Mouse (Mus musculus) liver, embryonic 14.5 days (tissue): Measurements from ENCODE around the gene Tsc22d1. TPM values are rescaled to one million over a fixed set of nuclear protein-coding genes. Genes with fewer than 3 reads are reported as not detected.

Source experiments
- ATAC-seq: fragments of 200-750 bp; cut with Nextera tagmentation; 2 replicates; pipeline ENCODE4 v1.8.0; 2017; ENCODE audit warnings: moderate number of reproducible peaks, mild to moderate bottlenecking, moderate library complexity; ENCODE audit not compliant: insufficient read depth
- DNase-seq, 3 experiments: peaks; one replicate each; pipeline ENCODE4 v3.0.0-alpha.2; 2012 to 2013; ENCODE audit warnings: low read depth in 3 of 3, low spot score in 3 of 3
- H3K27ac ChIP-seq: fragments of 300-500 bp; sonication (generic); 2 replicates; pipeline ENCODE4 v1.5.1; 2014; ENCODE audit warnings: moderate library complexity, mild to moderate bottlenecking, control low read depth, inconsistent platforms
- H3K27me3 ChIP-seq: fragments of 300-500 bp; sonication (generic); 2 replicates; pipeline ENCODE4 v1.6.1; 2014; ENCODE audit warnings: mild to moderate bottlenecking, low read length, moderate library complexity; ENCODE audit not compliant: control insufficient read depth, insufficient read depth
- H3K36me3 ChIP-seq: fragments of 300-500 bp; sonication (generic); replicated peaks from 2 replicates; pipeline ENCODE4 v1.6.1; 2014; ENCODE audit warnings: low read depth; ENCODE audit not compliant: control insufficient read depth, insufficient read depth
- H3K4me1 ChIP-seq, 2 experiments: fragments of 200-500 bp in 1 of 2; fragments of 300-500 bp in 1 of 2; sonication (generic) in 1 of 2; replicated peaks; 2 replicates each; pipeline ENCODE4 v1.6.1; 2012 to 2014; ENCODE audit warnings: antibody characterized with exemption in 1 of 2, inconsistent platforms in 1 of 2, low read length in 1 of 2; ENCODE audit not compliant: control insufficient read depth in 2 of 2, insufficient read depth in 2 of 2
- H3K4me2 ChIP-seq: fragments of 300-500 bp; sonication (generic); 2 replicates; pipeline ENCODE4 v1.6.1; 2014; ENCODE audit warnings: low read depth, mild to moderate bottlenecking, control low read depth, moderate library complexity
- H3K4me3 ChIP-seq, 2 experiments: fragments of 200-500 bp in 1 of 2; fragments of 300-500 bp in 1 of 2; sonication (generic) in 1 of 2; 2 replicates each; pipeline ENCODE4 v1.5.1; 2012 to 2014; ENCODE audit warnings: low read depth in 2 of 2, low read length in 2 of 2, mild to moderate bottlenecking in 2 of 2, control low read depth in 1 of 2, inconsistent platforms in 1 of 2, moderate library complexity in 1 of 2; ENCODE audit not compliant: insufficient read depth in 1 of 2
- H3K9ac ChIP-seq: fragments of 300-500 bp; sonication (generic); replicated peaks from 2 replicates; pipeline ENCODE4 v1.6.1; 2014; ENCODE audit warnings: mild to moderate bottlenecking, control low read depth, moderate library complexity
- H3K9me3 ChIP-seq: fragments of 300-500 bp; sonication (generic); 2 replicates; pipeline ENCODE4 v1.6.1; 2016; ENCODE audit warnings: low read length, mixed read lengths; ENCODE audit not compliant: control insufficient read depth
- CTCF ChIP-seq: IDR thresholded peaks from 2 replicates; pipeline ENCODE4 v1.5.1; 2016; ENCODE audit warnings: antibody characterized with exemption, low read depth, control low read depth
- EP300 ChIP-seq: IDR thresholded peaks from 2 replicates; pipeline ENCODE4 v1.6.1; 2016; ENCODE audit warnings: antibody characterized with exemption, low read depth
- WGBS: fragments of 180-500 bp; shearing (Covaris S2); extraction: QIAGEN DNeasy Blood & Tissue Kit; methylation state at CpG from one replicate; pipeline ENCODE4 v1.1.7; 2014; ENCODE audit not compliant: insufficient replicate concordance; 5-methylcytosine and 5-hydroxymethylcytosine counted together
- polyA plus RNA-seq, 2 experiments: library from polyadenylated mRNA; depleted of rRNA in 1 of 2; stranded (reverse) in 1 of 2; unstranded in 1 of 2; fragments of >200 nt; fragmentation: Nextera tagmentation in 1 of 2; extraction: Ambion mirVana in 1 of 2; gene quantifications; 2 replicates each; pipeline versions ENCODE4 v1.2.1 to v1.2.3; 2012 to 2014

Tsc22d1 gene
- polyA plus RNA-seq, 2 experiments, result 61.3 to 115 TPM

DNA sequence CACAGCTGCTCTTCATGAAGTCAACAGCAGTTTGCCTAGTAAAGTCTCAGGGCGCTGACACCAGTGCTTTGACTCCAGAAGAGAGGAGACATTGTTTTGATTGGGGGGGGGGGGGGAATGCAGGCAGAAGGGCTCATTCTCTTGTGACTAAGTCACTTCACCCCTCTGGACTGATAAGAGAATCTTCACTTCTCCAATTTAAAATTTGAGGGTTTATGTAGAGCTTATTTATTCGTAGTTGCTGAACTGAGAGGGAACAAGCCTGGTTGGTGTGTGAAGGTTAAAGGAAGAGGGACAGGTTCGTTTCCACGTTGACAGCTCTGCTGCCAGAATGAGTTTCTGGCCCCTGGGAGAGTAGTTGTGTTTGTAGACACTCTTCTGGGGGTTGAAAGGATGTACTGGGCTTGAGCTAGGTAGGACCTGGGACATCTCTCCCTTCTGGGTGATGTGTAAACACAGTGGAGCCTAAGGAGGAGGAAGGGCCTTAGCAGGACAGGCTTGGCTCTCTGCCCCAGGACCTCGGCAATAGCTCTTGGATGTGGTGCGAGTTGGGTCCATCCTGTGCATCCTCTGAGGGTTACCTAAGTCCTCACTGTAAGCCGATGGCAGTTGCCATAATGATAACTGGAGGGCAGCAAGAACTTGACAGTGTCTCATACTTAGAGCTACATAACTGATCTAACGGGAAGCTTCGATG is 93.2 kb downstream of the Tsc22d1 start:
- TF ChIP-seq CTCF (no peak), EP300 (no peak)
- ATAC-seq (no peak), DNase-seq (no peak)
- Histone ChIP-seq H3K4me3 (no peak overlapping the region), H3K4me1 (peaks cover 10 to 11% of the 10 kb centered on the region in 2 experiments; a peak in 3 of 4 replicates), H3K9me3 (no peaks in the 10 kb centered on the region), H3K4me2 (peak overlapping the region; percentile 84; the same call in 1 of the 2 replicates), H3K9ac (no peak overlapping the region), H3K27me3 (no peaks in the 10 kb centered on the region), H3K27ac (no peak overlapping the region), H3K36me3 (peaks cover 18% of the 10 kb centered on the region)
- 80% methylated on average over 9 of the region's 9 CpGs for WGBS

DNA sequence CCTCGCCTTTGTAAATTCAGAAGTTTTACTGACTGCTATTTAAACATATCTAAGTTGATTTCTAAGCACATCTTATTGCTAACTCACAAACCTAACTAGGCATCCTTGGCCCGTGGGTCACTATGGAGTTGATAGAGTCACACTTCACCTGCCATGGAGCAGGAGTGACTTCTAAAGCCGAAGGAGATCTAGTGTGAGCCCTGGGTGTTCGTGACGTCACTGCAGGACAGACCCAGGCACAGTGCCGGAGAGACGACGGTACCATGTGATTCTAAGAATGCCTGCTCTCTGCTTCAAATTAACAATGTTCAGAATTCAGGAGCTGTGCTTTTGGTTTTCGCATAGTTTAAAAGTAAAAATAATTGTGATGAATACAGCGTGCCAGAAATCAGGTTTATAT is 93.9 kb downstream of the Tsc22d1 start:
- H3K27me3 ChIP-seq, result no peaks in the 10 kb centered on the region
- H3K4me3 ChIP-seq, result no peak overlapping the region
- H3K9ac ChIP-seq, result no peak overlapping the region
- H3K9me3 ChIP-seq, result no peaks in the 10 kb centered on the region
- peaks cover 18% of the 10 kb centered on the region for H3K36me3 ChIP-seq
- ATAC-seq, result no peak
- no peak for DNase-seq
- TF ChIP-seq CTCF (no peak), EP300 (no peak)
- 82% methylated on average over 10 of the region's 10 CpGs for WGBS
- no peak overlapping the region for H3K4me2 ChIP-seq
- no peak overlapping the region for H3K27ac ChIP-seq
- H3K4me1 ChIP-seq, result peaks cover 6% of the 10 kb centered on the region in 2 experiments; a peak in 2 of 4 replicates

- WGBS, result 60% methylated on average over 7 of the region's 7 CpGs
These were observed 97.2 kb downstream of the Tsc22d1 start for GRCm38 (mm10) chr14:76511971-76512370.

GRCm38 (mm10) chr14:76513395-76514049 is 98.8 kb downstream of the Tsc22d1 start:
- ATAC-seq (no peak), DNase-seq (no peak)
- Histone ChIP-seq H3K27me3 (no peaks in the 10 kb centered on the region), H3K4me1 (peaks cover 10 to 30% of the 10 kb centered on the region in 2 experiments), H3K9ac (no peak overlapping the region), H3K27ac (no peak overlapping the region), H3K4me2 (no peak overlapping the region), H3K36me3 (no peaks in the 10 kb centered on the region), H3K4me3 (no peak overlapping the region), H3K9me3 (no peaks in the 10 kb centered on the region)
- 40% methylated on average over 11 of the region's 11 CpGs for WGBS
- TF ChIP-seq EP300 (no peak), CTCF (no peak)

More at GRCm38 (mm10) chr14:76511971-76512370, 97.2 kb downstream of the Tsc22d1 start:
- H3K27me3 ChIP-seq, result no peaks in the 10 kb centered on the region
- no peak overlapping the region for H3K27ac ChIP-seq
- no peak overlapping the region for H3K9ac ChIP-seq
- TF ChIP-seq CTCF, result no peak
- TF ChIP-seq EP300, result no peak
- H3K4me3 ChIP-seq, result no peak overlapping the region
- DNase-seq (no peak), ATAC-seq (no peak)
- H3K4me1 ChIP-seq, result peaks cover 11 to 20% of the 10 kb centered on the region in 2 experiments
- H3K36me3 ChIP-seq, result peaks cover 10% of the 10 kb centered on the region
- no peaks in the 10 kb centered on the region for H3K9me3 ChIP-seq
- H3K4me2 ChIP-seq, result no peak overlapping the region

GRCm38 (mm10) chr14:76514050-76514585 is 99.4 kb downstream of the Tsc22d1 start:
- Histone ChIP-seq H3K4me2 (no peak overlapping the region), H3K9me3 (no peaks in the 10 kb centered on the region), H3K4me3 (no peak overlapping the region), H3K9ac (no peak overlapping the region), H3K4me1 (peaks cover 10 to 30% of the 10 kb centered on the region in 2 experiments), H3K36me3 (no peaks in the 10 kb centered on the region), H3K27me3 (no peaks in the 10 kb centered on the region), H3K27ac (no peak overlapping the region)
- TF ChIP-seq CTCF (no peak), EP300 (no peak)
- DNase-seq (no peak), ATAC-seq (no peak)
- 48% methylated on average over 6 of the region's 6 CpGs for WGBS
